Mouse (Mus musculus): ENCODE measurements around the gene Cadps2. TPM values are rescaled to one million over a fixed set of nuclear protein-coding genes. Genes with fewer than 3 reads are reported as not detected.

Gene Cadps2
- polyA plus RNA-seq, 1 experiment from 2014 or later, result 6.6 TPM

DNA sequence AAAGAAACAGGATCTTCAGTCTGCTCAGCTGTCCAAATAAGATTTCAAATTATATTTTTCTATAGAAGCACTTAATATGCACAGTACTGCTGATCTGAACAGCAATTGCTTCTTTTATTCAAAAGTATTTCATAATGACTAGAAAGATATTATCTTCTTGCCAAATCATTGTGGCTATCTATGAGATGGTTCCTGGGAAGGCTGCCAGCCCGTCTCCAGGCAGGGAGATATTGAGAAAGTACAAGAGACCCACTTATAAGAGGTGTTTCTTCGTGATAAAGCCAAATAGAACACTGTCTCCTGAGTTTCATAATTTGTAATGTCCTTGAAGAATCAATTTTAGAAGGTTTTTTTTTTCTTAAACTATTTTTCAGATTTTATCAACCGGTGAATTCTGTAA lies 202.1 kb downstream of the Cadps2 start:
- Histone ChIP-seq H3K4me1 (no peaks in the 10 kb centered on the region), H3K36me3 (no peaks in the 10 kb centered on the region), H3K9me3 (replicated peaks) (no peaks in the 10 kb centered on the region), H3K4me2 (no peak overlapping the region), H3K9ac (no peak overlapping the region), H3K4me3 (replicated peaks) (no peak overlapping the region), H3K27ac (no peak overlapping the region), H3K27me3 (no peaks in the 10 kb centered on the region)
- WGBS, result 75% methylated on average over 3 of the region's 3 CpGs
- no peak for ATAC-seq (replicated peaks; ENCODE audit: low FRiP score)

- Histone ChIP-seq H3K27me3 (no peaks in the 10 kb centered on the region), H3K4me3 (replicated peaks) (no peak overlapping the region), H3K27ac (no peak overlapping the region), H3K9ac (no peak overlapping the region), H3K4me2 (no peak overlapping the region), H3K36me3 (no peaks in the 10 kb centered on the region), H3K4me1 (no peaks in the 10 kb centered on the region), H3K9me3 (replicated peaks) (no peaks in the 10 kb centered on the region)
- WGBS, result 91% methylated on average over 3 of the region's 3 CpGs
- no peak for ATAC-seq (replicated peaks; ENCODE audit: low FRiP score)
These were observed 204.0 kb downstream of the Cadps2 start for GRCm38 (mm10) chr6:23635208-23635607.

- Histone ChIP-seq H3K4me2 (no peak overlapping the region), H3K9ac (no peak overlapping the region), H3K36me3 (no peaks in the 10 kb centered on the region), H3K27me3 (no peaks in the 10 kb centered on the region), H3K27ac (no peak overlapping the region), H3K4me3 (replicated peaks) (no peak overlapping the region), H3K9me3 (replicated peaks) (no peaks in the 10 kb centered on the region), H3K4me1 (no peaks in the 10 kb centered on the region)
- ATAC-seq (replicated peaks; ENCODE audit: low FRiP score), result no peak
- WGBS, result 73% methylated on average over 9 of the region's 9 CpGs
These were observed 205.2 kb downstream of the Cadps2 start for GRCm38 (mm10) chr6:23634016-23634415.

GRCm38 (mm10) chr6:23630465-23630864 lies 208.8 kb downstream of the Cadps2 start:
- 28% methylated on average over 4 of the region's 4 CpGs for WGBS
- no peak for ATAC-seq (replicated peaks; ENCODE audit: low FRiP score)

GRCm38 (mm10) chr6:23575102-23575501 lies 264.1 kb downstream of the Cadps2 start:
- Histone ChIP-seq H3K9ac (no peak overlapping the region), H3K9me3 (replicated peaks) (no peaks in the 10 kb centered on the region), H3K4me2 (no peak overlapping the region), H3K36me3 (no peaks in the 10 kb centered on the region), H3K27me3 (no peaks in the 10 kb centered on the region), H3K27ac (no peak overlapping the region), H3K4me3 (replicated peaks) (no peak overlapping the region), H3K4me1 (no peaks in the 10 kb centered on the region)
- no peak for ATAC-seq (replicated peaks; ENCODE audit: low FRiP score)
- 74% methylated on average over 2 of the region's 2 CpGs for WGBS

More at GRCm38 (mm10) chr6:23630465-23630864, 208.8 kb downstream of the Cadps2 start:
- Histone ChIP-seq H3K9me3 (replicated peaks) (no peaks in the 10 kb centered on the region), H3K4me2 (no peak overlapping the region), H3K4me3 (replicated peaks) (no peak overlapping the region), H3K4me1 (no peaks in the 10 kb centered on the region), H3K36me3 (no peaks in the 10 kb centered on the region), H3K27ac (no peak overlapping the region), H3K27me3 (no peaks in the 10 kb centered on the region), H3K9ac (no peak overlapping the region)

- Histone ChIP-seq H3K4me3 (replicated peaks) (no peak overlapping the region), H3K4me1 (no peaks in the 10 kb centered on the region), H3K9ac (no peak overlapping the region), H3K27me3 (no peaks in the 10 kb centered on the region), H3K36me3 (no peaks in the 10 kb centered on the region), H3K9me3 (replicated peaks) (no peaks in the 10 kb centered on the region), H3K27ac (no peak overlapping the region), H3K4me2 (no peak overlapping the region)
- ATAC-seq (replicated peaks; ENCODE audit: low FRiP score), result no peak
- WGBS, result 90% methylated on average over 4 of the region's 4 CpGs
These were observed 265.5 kb downstream of the Cadps2 start for GRCm38 (mm10) chr6:23573750-23574149.

DNA sequence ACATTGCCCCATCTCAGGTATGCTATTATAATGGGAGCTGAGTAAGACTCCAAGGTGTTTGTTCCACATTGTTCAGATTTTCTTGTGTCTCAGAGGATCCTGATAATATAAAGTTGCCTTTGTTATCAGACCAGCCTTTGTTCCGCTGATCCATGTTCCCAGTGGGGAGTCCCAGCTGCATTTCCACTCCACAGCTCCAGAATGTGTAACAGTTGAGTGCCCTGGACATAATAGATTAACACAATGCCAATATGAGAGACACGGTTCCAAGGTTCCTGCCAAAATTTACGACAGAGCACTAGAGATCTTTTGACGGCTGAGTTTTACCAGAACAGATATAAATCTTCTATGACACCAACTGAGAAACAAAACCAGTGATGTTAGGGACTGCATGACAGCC lies 266.8 kb downstream of the Cadps2 start:
- 36% methylated on average over 4 of the region's 4 CpGs for WGBS
- no peak overlapping the region for H3K4me2 ChIP-seq
- H3K27ac ChIP-seq, result no peak overlapping the region
- ATAC-seq (replicated peaks; ENCODE audit: low FRiP score), result no peak
- no peaks in the 10 kb centered on the region for H3K4me1 ChIP-seq
- H3K27me3 ChIP-seq, result no peaks in the 10 kb centered on the region
- no peak overlapping the region for H3K9ac ChIP-seq
- H3K36me3 ChIP-seq, result no peaks in the 10 kb centered on the region
- H3K9me3 ChIP-seq (replicated peaks), result no peaks in the 10 kb centered on the region
- H3K4me3 ChIP-seq (replicated peaks), result no peak overlapping the region

DNA sequence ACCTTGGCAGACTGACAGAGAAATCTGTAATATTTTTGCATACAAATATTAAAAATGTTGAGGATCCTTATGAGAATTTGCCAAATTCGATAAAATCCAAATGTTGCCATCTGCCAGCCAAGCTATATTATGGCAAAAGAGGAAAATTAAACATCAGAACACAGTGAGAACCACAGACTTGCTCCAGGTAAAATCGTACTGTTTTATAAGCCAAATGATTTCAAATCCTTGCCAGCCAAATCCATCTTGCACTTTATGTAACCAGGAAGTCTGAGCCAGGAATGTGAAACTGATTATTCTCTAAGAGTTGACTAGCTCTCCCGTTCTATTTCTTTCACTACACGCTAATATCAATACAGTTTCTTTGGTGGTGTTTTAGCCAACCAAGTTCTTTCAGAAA lies 269.5 kb downstream of the Cadps2 start:
- H3K27ac ChIP-seq, result no peak overlapping the region
- 89% methylated on average over 4 of the region's 4 CpGs for WGBS
- no peak overlapping the region for H3K4me2 ChIP-seq
- H3K9ac ChIP-seq, result no peak overlapping the region
- no peak for ATAC-seq (replicated peaks; ENCODE audit: low FRiP score)
- H3K4me1 ChIP-seq, result no peaks in the 10 kb centered on the region
- no peaks in the 10 kb centered on the region for H3K9me3 ChIP-seq (replicated peaks)
- H3K27me3 ChIP-seq, result no peaks in the 10 kb centered on the region
- H3K4me3 ChIP-seq (replicated peaks), result no peak overlapping the region
- H3K36me3 ChIP-seq, result no peaks in the 10 kb centered on the region

GRCm38 (mm10) chr6:23568688-23569087 lies 270.5 kb downstream of the Cadps2 start:
- WGBS, result 79% methylated on average over 1 of the region's 1 CpGs
- Histone ChIP-seq H3K9ac (no peak overlapping the region), H3K27me3 (no peaks in the 10 kb centered on the region), H3K9me3 (replicated peaks) (no peaks in the 10 kb centered on the region), H3K27ac (no peak overlapping the region), H3K4me3 (replicated peaks) (no peak overlapping the region), H3K4me1 (no peaks in the 10 kb centered on the region), H3K4me2 (no peak overlapping the region), H3K36me3 (no peaks in the 10 kb centered on the region)
- ATAC-seq (replicated peaks; ENCODE audit: low FRiP score), result no peak

- H3K4me1 ChIP-seq, result no peaks in the 10 kb centered on the region
- H3K9ac ChIP-seq, result no peak overlapping the region
- H3K4me3 ChIP-seq (replicated peaks), result no peak overlapping the region
- no peak for ATAC-seq (replicated peaks; ENCODE audit: low FRiP score)
- WGBS, result 74% methylated on average over 1 of the region's 1 CpGs
- H3K4me2 ChIP-seq, result no peak overlapping the region
- H3K27ac ChIP-seq, result no peak overlapping the region
- H3K36me3 ChIP-seq, result no peaks in the 10 kb centered on the region
- no peaks in the 10 kb centered on the region for H3K9me3 ChIP-seq (replicated peaks)
- no peaks in the 10 kb centered on the region for H3K27me3 ChIP-seq
These were observed 271.6 kb downstream of the Cadps2 start for GRCm38 (mm10) chr6:23567651-23568050.

- no peaks in the 10 kb centered on the region for H3K36me3 ChIP-seq
- no peaks in the 10 kb centered on the region for H3K27me3 ChIP-seq
- WGBS, result 73% methylated on average over 1 of the region's 1 CpGs
- H3K9me3 ChIP-seq (replicated peaks), result no peaks in the 10 kb centered on the region
- H3K4me1 ChIP-seq, result no peaks in the 10 kb centered on the region
- no peak overlapping the region for H3K27ac ChIP-seq
- H3K9ac ChIP-seq, result no peak overlapping the region
- no peak overlapping the region for H3K4me2 ChIP-seq
- no peak overlapping the region for H3K4me3 ChIP-seq (replicated peaks)
- no peak for ATAC-seq (replicated peaks; ENCODE audit: low FRiP score)
These were observed 289.3 kb downstream of the Cadps2 start for GRCm38 (mm10) chr6:23549874-23550273.

DNA sequence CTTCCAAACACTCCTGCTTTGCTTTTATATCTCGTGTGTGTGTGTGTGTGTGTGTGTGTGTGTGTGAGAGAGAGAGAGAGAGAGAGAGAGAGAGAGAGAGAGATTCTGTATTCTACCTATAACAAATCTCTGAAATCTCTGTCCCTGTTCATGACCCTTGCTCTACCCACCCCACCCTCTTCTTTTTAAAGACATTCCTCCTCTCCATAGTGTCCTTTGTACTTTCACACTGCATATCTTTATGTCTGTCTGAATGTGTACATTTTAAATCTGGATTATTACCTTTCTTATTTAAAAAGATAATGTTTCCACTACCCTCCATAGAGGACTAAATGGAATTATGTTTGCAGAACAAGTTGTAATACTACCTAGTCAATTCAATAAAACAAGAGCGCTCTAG lies 315.5 kb downstream of the Cadps2 start:
- no peaks in the 10 kb centered on the region for H3K27me3 ChIP-seq
- ATAC-seq (replicated peaks; ENCODE audit: low FRiP score), result no peak
- H3K4me3 ChIP-seq (replicated peaks), result no peak overlapping the region
- WGBS, result 86% methylated on average over 2 of the region's 2 CpGs
- no peaks in the 10 kb centered on the region for H3K9me3 ChIP-seq (replicated peaks)
- no peaks in the 10 kb centered on the region for H3K36me3 ChIP-seq
- no peak overlapping the region for H3K4me2 ChIP-seq
- no peaks in the 10 kb centered on the region for H3K4me1 ChIP-seq
- H3K9ac ChIP-seq, result no peak overlapping the region
- no peak overlapping the region for H3K27ac ChIP-seq

- H3K4me2 ChIP-seq, result no peak overlapping the region
- 90% methylated on average over 5 of the region's 5 CpGs for WGBS
- H3K9me3 ChIP-seq (replicated peaks), result no peaks in the 10 kb centered on the region
- no peak overlapping the region for H3K4me3 ChIP-seq (replicated peaks)
- H3K27me3 ChIP-seq, result no peaks in the 10 kb centered on the region
- no peak overlapping the region for H3K27ac ChIP-seq
- no peak for ATAC-seq (replicated peaks; ENCODE audit: low FRiP score)
- no peaks in the 10 kb centered on the region for H3K4me1 ChIP-seq
- H3K36me3 ChIP-seq, result no peaks in the 10 kb centered on the region
- H3K9ac ChIP-seq, result no peak overlapping the region
These were observed 316.7 kb downstream of the Cadps2 start for GRCm38 (mm10) chr6:23522556-23522955.

Measured in kidney, embryonic 15.5 days (tissue).